Mouse (Mus musculus) thymus, postnatal 14 days (tissue): ENCODE results near the gene Tmprss7.

Experiments
- DNase-seq: peaks from one replicate; pipeline ENCODE4 v3.0.0; 2021

Gene Tmprss7

DNA sequence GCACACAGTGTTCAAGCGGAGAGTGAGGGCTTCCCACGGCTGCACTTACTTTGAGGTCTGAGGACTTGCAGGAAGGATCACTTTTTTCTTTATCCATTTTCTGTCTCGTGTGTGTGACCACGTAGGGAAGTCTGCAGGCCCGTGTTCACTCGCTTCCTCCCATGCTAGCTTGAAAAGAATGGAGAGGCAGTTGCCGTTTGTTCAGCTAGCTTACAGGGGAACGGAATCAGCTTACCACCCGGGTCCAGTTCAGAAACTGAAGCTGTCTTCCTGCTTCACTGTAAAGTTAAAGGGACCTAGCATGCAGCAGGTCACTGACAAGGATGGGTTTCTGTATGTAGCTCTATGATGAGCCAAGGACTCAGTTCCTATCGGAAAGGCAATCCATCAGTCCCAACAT is at the start of gene Tmprss7:
Gene Tmprss7, minus strand, starts transcription at position 101 of the 400 bp plus-strand sequence.
- no peak for DNase-seq

DNA sequence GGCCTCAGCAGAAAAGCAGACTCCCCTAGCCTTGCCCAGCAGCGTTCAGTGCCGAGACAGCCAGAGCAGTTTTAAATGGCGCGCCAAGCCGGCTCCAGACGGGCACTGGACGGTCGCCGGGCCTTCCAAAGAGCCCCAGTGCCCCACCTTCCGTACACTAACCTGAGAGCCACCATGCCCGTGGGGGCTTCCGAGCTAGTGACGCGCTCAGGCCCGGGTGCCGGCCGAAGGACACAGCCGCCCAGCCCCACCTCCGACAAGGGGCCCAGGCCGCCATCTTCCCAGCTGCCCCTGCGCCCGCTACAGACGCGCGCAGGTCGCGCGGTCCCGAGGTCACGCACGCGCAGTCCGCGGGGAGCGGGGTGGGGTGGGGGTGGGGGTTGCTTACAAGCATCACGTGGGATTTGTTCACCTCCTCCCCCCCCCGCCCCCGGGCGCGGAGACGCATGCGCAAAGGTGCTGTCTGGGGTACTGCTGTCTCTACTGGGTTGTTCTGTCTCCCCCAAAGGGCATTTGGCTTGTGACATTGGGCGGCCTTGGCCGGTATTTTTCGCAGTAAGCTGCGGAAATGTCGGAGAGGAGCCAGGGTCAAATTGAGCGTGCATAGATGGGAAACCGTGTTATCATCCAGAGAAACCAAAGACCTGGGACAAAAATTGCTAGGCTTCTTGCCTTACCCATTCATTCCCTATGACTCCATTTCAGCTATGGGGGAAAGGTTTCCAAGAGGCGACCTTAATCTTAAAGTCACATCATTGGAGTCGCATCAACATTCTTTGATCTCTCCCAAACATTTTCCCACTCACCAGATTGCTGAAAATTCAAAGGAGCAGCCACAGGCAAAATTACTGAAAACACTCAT is 49.4 kb upstream of the Tmprss7 start, which contains the start of gene Abhd10:
Gene Abhd10, minus strand, starts transcription at position 341 of the 862 bp plus-strand sequence.
- DNase-seq = peak; percentile 99

DNA sequence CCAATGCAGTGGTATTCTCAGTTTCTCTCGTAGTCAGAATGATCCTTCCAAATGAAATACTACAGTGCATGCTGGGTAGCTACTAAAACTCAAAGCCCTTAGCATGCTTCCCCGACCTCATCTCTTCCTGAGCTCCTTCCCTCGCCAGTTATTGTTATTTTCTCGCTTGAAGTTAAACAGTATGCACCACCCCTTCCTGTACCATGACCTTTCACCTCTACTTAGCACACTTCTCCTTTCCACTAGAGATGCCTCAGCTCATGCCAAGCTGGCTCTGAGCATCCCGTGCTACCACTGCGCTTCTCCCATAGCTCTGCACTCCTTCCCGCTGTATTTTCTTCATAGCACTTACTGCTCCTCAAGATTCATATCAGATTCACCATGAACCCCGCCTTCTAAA is 44.4 kb upstream of the Tmprss7 start:
- DNase-seq = no peak

DNA sequence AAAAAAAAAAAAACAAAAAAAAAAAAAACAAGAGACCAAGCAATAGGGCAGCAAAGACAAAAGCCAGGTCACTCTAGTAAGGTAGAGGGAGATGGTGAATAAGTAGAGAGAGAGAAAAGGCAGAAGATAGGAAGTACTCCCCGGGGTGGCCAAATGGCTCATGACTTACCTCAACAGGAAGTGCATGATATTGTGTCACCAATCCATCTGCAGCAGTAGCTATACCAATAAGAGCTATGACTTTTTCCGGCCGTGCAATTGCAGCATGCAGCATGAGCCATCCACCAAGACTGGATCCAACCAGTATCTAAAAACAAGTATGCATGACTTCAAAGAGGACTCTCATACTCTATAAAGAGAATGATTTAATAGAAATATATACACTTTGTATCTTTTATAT is 43.3 kb upstream of the Tmprss7 start:
- DNase-seq = no peak

DNA sequence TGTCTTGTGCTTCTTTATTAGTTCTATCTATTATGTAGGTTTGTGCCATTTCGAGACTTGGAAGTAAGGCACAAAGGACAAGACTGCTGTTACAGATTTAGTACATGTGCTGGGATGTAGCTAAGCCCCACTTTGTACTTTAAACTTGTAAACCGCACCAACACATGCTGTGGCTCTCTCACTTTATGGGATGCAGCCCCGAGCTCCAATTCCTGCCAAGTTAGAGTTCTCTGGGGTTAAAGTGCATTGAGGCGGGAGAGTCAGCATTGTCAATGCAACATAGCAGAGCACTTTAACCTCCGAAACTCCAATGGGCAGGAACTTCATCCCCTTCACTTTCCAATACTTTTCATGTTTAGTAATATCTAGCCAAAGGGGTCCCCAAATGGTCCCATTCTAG is 35.7 kb upstream of the Tmprss7 start:
- no peak for DNase-seq

DNA sequence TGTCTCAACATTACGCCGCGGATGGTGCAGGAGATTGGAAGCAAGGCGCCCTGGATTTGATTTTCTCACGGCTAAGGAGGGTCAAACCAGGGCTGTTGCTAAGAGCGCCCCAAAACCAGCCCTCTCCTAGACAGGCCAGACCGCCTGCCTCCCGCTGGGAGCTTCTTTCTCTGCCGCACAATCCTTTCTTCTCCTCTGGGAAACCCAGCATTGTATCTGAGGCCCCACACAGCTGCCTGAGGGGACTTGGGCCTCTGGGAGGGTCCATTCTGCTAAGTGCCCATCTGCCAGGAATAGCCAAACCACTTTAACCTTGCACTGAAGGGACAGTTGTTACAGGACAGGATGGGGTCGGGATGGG is 31.3 kb upstream of the Tmprss7 start:
- no peak for DNase-seq

DNA sequence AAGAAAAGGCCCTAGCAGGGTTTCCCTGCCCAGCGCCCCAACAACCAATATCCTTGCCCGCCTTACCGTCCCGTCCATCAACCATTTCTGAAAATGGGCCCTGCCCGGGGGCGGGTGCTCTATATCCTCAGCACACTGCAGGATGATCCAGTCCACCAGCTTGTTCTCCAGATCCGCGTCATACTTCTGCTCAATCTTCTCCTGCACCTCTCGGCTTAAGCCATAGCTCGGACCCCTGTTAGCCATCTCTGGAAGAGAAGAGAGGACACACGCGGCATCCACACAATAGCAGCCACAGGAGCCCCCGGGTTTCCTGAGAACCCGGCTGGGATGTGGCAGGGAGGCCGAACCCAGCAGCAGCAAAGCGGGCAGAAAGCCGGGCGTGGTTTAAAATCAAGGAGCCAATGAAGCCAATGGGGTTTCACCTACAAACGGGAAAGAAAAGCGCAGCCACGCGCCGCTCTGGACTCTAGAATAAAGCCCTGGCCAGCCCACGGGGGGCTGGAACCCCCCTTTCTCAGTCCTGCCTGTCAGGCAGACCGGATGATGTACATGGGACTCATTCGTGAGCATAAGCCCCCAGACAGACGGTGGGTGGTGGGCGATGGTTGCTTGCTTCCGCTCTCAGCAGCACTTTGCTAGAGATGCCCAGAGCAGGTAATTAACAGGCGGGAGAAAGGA is 30.7 kb upstream of the Tmprss7 start, which contains the start of gene Tagln3:
Gene Tagln3, minus strand, starts transcription at position 548 of the 681 bp plus-strand sequence.
- DNase-seq = peak; percentile 27

DNA sequence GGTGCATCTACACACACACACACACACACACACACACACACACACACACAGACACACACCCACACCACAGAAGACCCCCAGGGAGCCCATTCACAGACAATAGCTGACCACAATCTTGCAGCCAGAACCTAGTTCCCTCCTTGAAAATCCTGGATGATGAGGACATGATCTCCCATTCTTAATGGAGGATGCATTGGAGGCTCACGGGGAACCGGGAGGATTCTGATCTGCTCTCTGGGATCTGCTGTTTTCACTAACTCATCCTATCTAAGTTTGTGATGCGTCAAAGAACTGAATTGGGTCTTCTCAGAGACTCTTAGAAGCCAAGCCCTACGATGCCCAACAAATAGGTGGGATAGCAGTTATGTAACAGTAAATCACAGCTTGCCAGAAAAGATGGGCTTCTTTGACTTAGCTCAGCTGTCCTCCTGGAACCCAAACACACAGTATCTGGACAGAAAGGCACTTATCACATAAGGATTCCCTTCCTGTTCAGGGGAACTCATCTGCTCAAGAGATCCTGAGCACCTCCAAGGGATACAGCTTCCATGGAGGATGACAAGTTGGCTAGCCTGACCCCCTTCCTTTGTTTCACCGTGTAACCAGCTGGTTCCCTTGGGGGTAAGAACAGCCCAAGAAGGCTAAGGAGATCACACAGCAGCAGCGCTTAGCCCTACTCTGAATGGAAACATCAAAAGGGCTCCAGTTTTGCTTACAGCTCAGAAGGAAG is 29.9 kb upstream of the Tmprss7 start:
- no peak for DNase-seq

DNA sequence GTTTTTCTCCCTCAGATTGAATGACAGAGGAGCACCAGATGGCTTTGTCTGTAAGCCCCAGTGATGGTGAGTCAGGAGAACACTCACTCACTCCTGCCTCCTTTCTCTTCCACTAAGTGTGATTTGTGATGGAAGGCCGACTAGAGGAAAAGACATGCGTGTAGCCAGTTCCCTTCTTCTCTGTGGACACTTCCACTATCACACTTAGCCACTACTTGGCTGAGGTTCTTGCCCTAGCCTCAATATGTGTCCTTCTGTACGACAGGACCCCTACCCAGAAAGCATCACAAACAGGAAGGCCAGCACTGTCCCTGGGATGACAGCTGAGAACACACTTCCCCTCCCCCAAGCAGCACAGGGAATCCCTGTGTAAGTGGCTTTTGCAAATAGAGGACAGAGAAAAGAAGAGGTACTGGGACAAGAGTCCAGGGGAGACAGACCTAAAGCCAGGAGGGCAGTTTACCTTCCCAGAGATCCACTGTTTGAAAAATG is 29.0 kb upstream of the Tmprss7 start:
- DNase-seq = no peak

DNA sequence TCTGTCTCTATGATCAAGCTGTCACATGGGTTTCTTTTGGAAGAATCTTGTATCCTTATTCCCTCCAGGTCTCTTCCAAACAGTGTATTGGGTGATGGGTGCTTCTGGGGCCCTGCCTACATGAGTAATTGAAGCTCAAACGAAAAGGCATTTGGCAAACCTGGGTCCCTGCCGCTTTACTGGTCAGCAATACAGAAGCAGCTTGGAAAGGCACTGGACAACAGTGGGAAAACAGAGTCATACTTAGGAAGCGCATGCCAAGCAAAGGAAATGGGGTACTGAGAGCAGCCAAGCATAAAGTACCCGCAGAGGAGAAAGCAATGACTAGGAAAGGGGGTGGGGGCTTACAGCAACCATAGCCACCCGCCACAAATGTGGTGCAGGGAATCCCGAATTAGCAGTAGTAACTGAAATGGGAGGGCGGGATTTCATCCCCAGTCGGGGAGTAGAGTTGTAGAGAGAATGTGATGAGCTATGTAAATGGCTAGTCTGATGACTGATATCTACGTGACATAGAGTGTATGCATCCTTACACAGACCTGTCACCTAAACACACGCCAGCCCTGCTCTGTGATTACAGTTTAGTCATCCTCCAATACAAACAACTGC is 26.7 kb upstream of the Tmprss7 start:
- no peak for DNase-seq

DNA sequence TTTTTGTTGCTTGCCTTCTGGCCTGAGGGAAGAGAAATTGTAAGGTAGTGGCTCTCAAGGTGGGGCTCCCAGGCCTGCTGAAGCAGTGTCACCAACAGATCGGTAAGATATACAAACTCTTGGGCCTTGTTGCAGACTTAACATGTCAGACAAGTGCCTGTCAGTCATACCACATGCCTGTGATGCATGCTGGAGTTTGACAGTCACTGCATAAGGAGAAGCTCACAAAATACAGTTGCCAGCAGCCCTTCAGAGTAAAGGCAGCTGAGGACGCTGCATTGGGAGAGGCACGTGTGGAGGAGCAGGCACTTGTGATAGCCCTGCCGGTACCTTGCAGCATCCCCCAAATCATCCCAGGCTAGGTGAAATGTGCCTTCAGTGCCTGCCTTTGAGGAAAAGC is 24.8 kb upstream of the Tmprss7 start:
- DNase-seq = no peak

DNA sequence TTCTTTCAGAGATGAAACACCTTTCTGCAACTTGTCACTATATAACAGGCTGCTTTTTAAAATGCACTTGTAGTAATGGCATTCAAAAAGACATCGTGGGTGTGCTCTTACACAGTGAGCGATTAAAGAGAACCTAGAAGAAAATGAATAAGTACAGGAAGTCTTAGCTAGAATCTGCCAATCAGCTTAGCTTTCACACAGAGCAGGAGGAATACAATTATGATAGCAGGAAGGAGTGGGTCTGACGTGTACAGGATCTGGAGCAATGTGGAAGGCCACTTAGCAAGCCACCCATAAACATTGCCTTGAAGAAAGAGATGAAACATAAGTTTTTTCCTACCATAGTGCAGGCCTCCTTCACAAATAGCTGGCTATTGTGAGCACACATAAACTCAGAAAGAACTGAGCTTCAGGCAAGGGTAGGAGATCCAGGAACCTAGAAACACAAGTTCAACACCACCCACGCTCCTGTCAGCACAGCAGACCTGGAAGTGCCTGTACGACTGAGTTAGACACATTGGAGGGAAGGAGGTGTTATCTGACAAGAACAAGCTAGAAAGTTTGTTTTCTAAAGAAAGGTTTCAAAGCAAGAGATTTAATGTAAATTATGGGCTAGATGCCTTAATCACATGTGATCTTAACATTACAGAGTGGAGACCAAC is 21.2 kb upstream of the Tmprss7 start:
- no peak for DNase-seq

DNA sequence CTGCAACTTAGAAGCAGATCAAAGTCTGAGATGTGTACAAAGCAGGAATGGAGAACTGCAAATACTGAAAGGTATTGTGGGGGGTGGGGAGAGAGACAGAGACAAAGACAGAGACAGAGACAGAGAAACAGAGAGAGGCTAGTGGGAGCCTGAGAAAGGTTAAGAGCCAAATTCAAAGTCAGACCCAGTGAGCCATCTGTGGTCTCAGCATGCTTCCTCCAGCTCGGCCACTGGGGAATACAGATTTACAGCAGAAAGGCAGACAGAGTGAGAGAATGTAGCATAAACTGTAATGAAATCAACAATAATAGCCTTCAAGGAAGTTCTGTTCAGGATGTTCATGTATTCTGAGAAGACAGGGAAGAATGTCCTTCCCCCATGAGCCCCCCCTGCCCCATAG is 20.4 kb upstream of the Tmprss7 start:
- DNase-seq = no peak

DNA sequence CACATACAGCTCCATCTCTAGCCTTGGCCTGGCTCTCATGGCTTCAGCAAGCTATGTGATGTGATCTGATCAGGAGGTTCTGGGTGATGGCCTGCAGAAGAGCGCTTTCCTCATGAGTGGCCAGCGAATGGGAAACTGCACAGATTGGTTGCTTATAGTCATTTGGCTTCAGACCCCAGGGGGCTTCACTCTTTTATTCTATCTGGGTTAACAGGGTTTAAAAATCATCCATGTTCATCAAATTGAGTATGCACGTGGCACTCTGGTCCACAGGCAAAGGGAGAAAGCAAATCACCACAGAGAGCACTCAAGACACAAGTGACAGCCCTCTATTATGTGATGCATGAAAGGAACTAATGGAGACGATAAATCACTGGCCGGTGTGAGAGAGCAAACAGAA is 19.8 kb upstream of the Tmprss7 start:
- DNase-seq = no peak

DNA sequence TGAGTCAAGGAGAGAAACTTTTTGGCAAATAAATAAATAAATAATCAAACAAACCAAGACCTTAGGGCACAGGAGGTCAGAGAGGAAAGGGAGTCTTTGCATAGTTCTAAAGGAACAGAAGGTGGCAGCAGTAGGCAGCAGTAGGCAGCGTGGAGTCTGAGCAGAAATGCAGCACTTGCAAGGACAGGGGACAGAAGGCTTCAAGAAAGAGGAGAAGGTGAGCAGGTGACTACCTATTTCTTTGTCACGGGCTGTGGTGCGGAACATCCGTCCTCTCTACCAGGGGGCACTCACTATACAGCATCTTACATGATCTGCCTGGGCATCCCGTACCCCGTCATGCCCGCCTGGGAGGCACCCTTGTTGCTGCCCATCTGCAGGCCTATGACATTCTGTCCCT is 17.8 kb upstream of the Tmprss7 start:
- DNase-seq = no peak

DNA sequence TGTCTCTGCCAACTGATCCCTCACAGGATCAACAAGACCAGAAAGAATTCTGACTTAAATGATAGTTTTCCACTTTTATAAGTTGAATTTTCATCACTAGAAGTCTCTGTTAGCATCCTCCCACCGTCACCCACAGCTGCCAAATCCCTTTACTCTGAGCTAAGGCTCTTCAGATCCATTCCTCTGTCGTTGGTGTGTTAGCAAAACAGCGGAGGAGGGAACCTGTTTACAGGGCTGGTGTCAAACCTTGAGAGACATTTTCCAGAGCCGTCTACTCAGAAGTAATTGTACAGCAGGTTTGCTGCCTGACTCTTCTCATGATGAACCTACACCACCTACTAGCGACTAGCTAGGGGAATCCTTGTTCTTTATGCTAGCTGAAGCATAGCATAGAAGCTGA is 5.8 kb upstream of the Tmprss7 start:
- DNase-seq = no peak

DNA sequence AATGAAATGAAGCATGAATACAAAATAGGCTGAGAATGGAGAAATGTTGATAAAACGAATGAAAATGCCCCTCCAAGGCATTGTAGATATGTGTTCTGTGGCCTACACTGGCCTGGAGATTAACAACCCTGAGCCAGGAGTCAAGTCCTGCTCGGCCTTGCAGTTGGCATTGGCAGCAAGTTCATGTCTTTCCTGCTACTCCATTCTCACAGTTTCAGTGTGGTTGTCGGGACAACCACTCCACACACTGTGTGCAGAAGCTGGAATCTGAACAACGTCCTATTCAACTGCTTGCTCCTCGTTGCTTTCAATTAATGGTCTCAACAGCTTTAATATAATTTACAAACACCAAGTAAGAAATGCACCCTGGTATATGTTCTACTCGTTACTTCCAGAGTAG is 4.5 kb upstream of the Tmprss7 start:
- DNase-seq = no peak

DNA sequence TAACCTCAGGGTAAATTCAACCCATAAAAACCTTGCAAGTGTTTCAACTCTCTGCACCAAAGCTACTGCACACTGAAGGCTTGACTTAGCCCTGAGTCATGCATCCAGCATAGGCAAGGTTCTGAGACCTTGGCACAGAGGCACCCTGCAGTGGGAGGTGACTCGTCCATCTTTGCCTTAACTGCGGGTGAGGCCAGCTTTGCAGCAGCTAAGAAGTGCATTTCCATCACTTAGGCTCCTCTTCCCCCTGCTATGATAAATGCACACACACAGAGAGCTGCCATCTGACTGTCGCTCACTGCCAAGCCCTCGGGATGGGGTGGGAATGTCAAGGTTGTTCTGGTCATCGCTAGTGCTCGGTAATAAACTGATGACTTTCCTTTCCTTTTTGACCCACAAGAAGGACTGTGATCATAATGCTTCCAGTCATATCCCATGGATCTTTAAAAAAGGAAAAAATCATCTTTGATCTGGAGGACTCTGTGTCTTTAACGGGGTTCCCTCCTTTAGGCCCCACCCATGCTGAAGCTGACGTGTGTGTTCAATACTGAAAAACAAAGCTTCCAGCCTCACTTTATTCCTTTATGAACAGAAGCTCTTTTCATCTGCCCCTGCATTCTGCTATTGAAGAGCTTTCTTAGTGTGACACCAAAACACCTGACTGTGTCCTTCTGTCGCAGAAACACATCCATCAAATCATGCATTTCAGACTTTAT is 2.1 kb upstream of the Tmprss7 start:
- DNase-seq = no peak

DNA sequence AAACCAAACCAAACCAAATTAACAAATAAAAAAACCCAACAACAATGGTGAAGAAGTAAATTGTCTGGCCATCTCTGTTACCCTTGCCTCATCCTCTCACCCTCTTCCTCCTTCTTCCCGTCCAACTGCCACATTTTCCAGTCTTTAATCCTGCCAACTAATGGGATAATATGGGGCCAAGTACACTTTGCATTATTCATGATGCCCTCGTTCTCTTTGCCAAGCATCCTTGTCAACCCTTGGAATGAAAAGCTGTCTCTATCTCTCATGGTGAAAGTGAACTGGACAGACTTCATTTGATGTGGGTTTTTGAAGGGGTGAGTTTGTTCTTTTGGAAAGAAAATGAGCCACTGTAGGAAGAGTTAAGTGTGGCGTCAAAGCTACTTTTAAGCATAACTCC is 607 bp downstream of the Tmprss7 start:
- DNase-seq = no peak

DNA sequence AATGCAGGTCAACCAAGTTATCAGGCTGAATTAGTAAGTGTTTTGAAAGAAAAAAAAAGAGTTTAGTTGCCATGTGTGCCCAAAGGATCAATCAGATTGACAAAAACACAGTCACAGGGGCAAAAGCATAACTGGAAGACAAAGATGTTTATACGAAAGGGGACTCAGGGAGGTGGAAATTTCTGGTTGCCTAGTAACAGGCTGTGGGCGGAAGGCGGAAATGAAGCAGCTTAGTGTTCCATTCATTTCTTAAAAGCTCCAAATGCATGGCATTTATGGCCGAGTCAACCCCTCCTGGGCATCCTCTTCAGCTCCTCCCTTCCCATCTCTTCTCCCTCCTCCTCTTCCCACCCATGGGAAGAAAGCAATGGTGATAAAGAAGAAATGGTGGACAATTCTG is 3.3 kb downstream of the Tmprss7 start:
- DNase-seq = peak; percentile 9

DNA sequence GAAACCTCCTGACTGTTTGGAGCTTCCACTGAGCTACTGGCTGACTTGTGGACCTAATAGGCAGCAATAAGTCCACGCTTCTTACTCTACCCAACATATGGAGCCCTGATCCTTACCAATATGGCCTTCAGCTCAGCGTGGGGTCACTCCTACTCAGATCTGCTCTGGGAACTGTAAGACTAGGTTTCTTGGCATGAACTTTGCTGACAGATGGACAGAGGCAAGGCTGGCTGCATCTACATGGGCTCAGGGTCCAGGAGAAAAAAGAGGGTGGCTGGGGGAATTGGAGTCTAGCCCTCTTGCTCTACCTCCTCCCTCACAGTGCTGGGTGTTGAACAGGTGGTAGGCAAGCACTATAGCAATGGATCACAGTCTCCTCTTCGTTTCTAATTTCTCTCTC is 6.6 kb downstream of the Tmprss7 start:
- no peak for DNase-seq

DNA sequence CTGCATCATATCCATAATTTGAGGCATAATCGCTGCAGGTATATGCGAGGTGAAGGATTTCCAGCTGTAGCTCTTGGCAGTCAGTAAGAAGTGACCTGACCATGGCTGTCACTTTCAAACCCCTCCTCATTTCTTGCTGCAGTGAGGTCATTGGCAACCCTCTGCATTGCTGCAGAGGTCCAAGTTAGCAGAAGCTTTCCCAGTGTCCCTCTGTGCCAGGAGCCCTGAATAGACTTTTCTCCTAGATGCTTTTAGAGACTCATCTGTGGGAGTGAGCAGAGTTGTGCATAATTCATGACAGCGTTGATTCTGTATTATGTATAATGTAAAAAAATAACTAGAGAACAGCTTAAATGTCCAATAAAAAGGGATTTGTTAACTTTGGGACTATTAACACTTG is 8.2 kb downstream of the Tmprss7 start:
- no peak for DNase-seq
